Comparison of ENCODE assay signal across 8 mouse cellular contexts in the genomic region with DNA sequence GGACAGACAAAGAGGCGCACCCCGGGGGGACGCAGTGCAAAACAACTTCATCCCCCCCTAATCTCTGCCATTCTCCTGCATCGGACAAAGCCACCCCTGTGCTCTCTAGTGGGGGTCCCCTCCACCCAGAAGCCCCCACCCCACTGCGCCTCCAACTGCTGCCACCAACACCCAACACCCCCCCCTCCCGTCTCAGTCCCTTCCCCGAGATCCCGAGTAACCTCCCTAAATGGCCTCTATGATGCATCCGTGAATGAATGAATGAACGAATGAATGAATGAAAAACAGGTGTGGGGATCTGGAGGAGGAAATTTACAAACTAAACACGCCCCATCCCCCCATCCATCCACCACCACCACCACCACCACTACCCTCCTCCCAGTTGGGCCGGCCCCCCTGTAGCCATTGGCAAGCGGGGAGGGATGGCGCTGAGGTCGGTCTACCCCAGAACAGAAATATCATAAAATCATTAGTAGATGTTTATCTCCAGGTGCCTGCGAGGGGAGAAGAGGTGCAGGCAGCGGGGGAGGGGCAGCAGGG. TPM values are rescaled to one million over a fixed set of nuclear protein-coding genes. Genes with fewer than 3 reads are reported as not detected.
DNase-seq lines count a peak whose midpoint lies in the region; ATAC-seq and TF ChIP-seq lines count a peak whose summit lies in the region.

No protein-coding gene starts in this region.

- peak overlapping the region; percentile 92 for H3K4me2 ChIP-seq in hindbrain, embryonic 15.5 days
- H3K4me2 ChIP-seq in liver, embryonic 16.5 days (ENCODE audit: low read depth, low read length), result peak overlapping the region; percentile 87

- no peak for TF ChIP-seq CTCF in thymus, adult 2 months (IDR thresholded peaks at IDR 0.05; ENCODE audit: borderline replicate concordance, control insufficient read depth, extremely low read depth, insufficient read depth, low read length, poor library complexity)

- H3K9me3 ChIP-seq in hindbrain, embryonic 15.5 days, result no peaks in the 10 kb centered on the region
- no peaks in the 10 kb centered on the region for H3K9me3 ChIP-seq in liver, embryonic 16.5 days (replicated peaks; ENCODE audit: control insufficient read depth, low read length)

- H3K4me3 ChIP-seq in hindbrain, embryonic 15.5 days, result peak overlapping the region; percentile 89
- peak overlapping the region; percentile 65 for H3K4me3 ChIP-seq in liver, embryonic 16.5 days (ENCODE audit: low read depth, low read length)
- 0 out of 2 replicates have a peak overlapping the region, but pooled peaks have one; percentile 3 for H3K4me3 ChIP-seq in thymus, adult 2 months (ENCODE audit: control insufficient read depth, insufficient read depth, low read length)

- DNase-seq in cerebellum, adult 11 months, result peak; percentile 29
- DNase-seq in right cerebral cortex, postnatal 4 days, result peak; percentile 43
- DNase-seq in right cerebral cortex, adult 2 months (ENCODE audit: low spot score in 2 of 2), result no peak
- peak; percentile 31 for DNase-seq in thymus, adult 2 months
- DNase-seq in frontal cortex, adult 2 months (ENCODE audit: extremely low spot score in 1 of 2, low spot score in 1 of 2), result no peak

- H3K9ac ChIP-seq in hindbrain, embryonic 15.5 days, result peak overlapping the region; percentile 80
- H3K9ac ChIP-seq in liver, embryonic 16.5 days (ENCODE audit: low read depth, low read length), result peak overlapping the region; percentile 56; the same call in 1 of the 2 replicates

- peaks cover 39% of the 10 kb centered on the region for H3K4me1 ChIP-seq in hindbrain, embryonic 15.5 days (replicated peaks)
- H3K4me1 ChIP-seq in liver, embryonic 16.5 days (ENCODE audit: control insufficient read depth, low read depth, low read length), result peaks cover 2% of the 10 kb centered on the region; the same call in 1 of the 2 replicates
- H3K4me1 ChIP-seq in thymus, adult 2 months (replicated peaks; ENCODE audit: control insufficient read depth, insufficient read depth, low read length), result peaks cover 5% of the 10 kb centered on the region; the same call in 1 of the 2 replicates

- no peaks in the 10 kb centered on the region for H3K27me3 ChIP-seq in hindbrain, embryonic 15.5 days
- H3K27me3 ChIP-seq in liver, embryonic 16.5 days (ENCODE audit: control insufficient read depth, insufficient read depth, low read depth, low read length), result peaks cover 4% of the 10 kb centered on the region; the same call in 1 of the 2 replicates
- H3K27me3 ChIP-seq in thymus, adult 2 months (ENCODE audit: control insufficient read depth, insufficient read depth, low read length), result no peaks in the 10 kb centered on the region

- no peak for ATAC-seq in cerebellum, adult (ENCODE audit: insufficient number of reproducible peaks, low FRiP score, low TSS enrichment)
- peak; percentile 3; the same call in 1 of the 2 replicates for ATAC-seq in hindbrain, embryonic 15.5 days (ENCODE audit: low FRiP score, low read depth)
- ATAC-seq in liver, embryonic 16.5 days (ENCODE audit: low read depth), result no peak

- 2% methylated on average over 15 of the region's 17 CpGs for whole genome bisulfite sequencing in hindbrain, embryonic 15.5 days
- 10% methylated on average over 16 of the region's 17 CpGs for WGBS in liver, embryonic 16.5 days (ENCODE audit: insufficient replicate concordance)
- 12% methylated on average over 17 of the region's 17 CpGs for WGBS in thymus, adult 2 months

- TF ChIP-seq POLR2A in thymus, adult 2 months (IDR thresholded peaks at IDR 0.05; ENCODE audit: control insufficient read depth, extremely low read depth, insufficient read depth, low read length, poor library complexity), result no peak

- 0 out of 2 replicates have a peak, but pooled peaks cover 4% of the 10 kb centered on the region for H3K36me3 ChIP-seq in hindbrain, embryonic 15.5 days
- no peaks in the 10 kb centered on the region for H3K36me3 ChIP-seq in liver, embryonic 16.5 days (ENCODE audit: control insufficient read depth, insufficient read depth)
- H3K36me3 ChIP-seq in thymus, adult 2 months (ENCODE audit: control insufficient read depth, insufficient read depth, low read length), result no peaks in the 10 kb centered on the region

- peak overlapping the region; percentile 92 for H3K27ac ChIP-seq in hindbrain, embryonic 15.5 days (replicated peaks)
- no peak overlapping the region for H3K27ac ChIP-seq in liver, embryonic 16.5 days (ENCODE audit: low read length)
- no peak overlapping the region for H3K27ac ChIP-seq in thymus, adult 2 months (ENCODE audit: control insufficient read depth, insufficient read depth, low read length)

RNA-seq across cellular contexts. Expression of a gene that starts 0.8 kb away (rescaled TPM):
- 26.6 and 27.5 TPM in 2 replicates for polyA plus RNA-seq in hindbrain, embryonic 15.5 days (2015; fragmentation: Nextera tagmentation; extraction: Ambion mirVana)
- polyA plus RNA-seq in liver, embryonic 16.5 days (2015; fragmentation: Nextera tagmentation; extraction: Ambion mirVana), result 0.67 and 0.73 TPM in 2 replicates
- polyA plus RNA-seq in thymus, adult 2 months (2012; rRNA removed), result 15.9 and 18.0 TPM in 2 replicates
- polyA plus RNA-seq in frontal cortex, adult 2 months (2012; rRNA removed), result 38.6 and 41.1 TPM in 2 replicates

Comparison
In these comparisons a context has a peak if more than half of its experiments do, and no peak if none do; other contexts are left out.
1. DNase-seq: peak in cerebellum, adult 11 months (single experiment), right cerebral cortex, postnatal 4 days (single experiment) and thymus, adult 2 months (single experiment); none in right cerebral cortex, adult 2 months (0 of 2) and frontal cortex, adult 2 months (0 of 2).
2. H3K4me3 ChIP-seq: peak in every context shown above with its lines; median percentile 89 in hindbrain, embryonic 15.5 days; 65 in liver, embryonic 16.5 days; 3 in thymus, adult 2 months.